Mouse (Mus musculus) testis, adult 2 months (tissue): Measurements from ENCODE around the gene Gsg1l. TPM values are rescaled to one million over a fixed set of nuclear protein-coding genes. Genes with fewer than 3 reads are reported as not detected.

Source experiments
- H3K27ac ChIP-seq: fragments of 200-500 bp; 2 replicates; pipeline ENCODE4 v1.5.1; 2012; ENCODE audit warnings: low read depth, low read length; ENCODE audit not compliant: control insufficient read depth, insufficient read depth
- H3K27me3 ChIP-seq: fragments of 200-500 bp; 2 replicates; pipeline ENCODE4 v1.6.1; 2012; ENCODE audit warnings: mild to moderate bottlenecking, low read length, moderate library complexity; ENCODE audit not compliant: control insufficient read depth, insufficient read depth
- H3K36me3 ChIP-seq: fragments of 200-500 bp; 2 replicates; pipeline ENCODE4 v1.6.1; 2012; ENCODE audit warnings: mild to moderate bottlenecking, low read length; ENCODE audit not compliant: control insufficient read depth, insufficient read depth
- H3K4me1 ChIP-seq: fragments of 200-500 bp; 2 replicates; pipeline ENCODE4 v1.6.1; 2012; ENCODE audit warnings: low read length; ENCODE audit not compliant: control insufficient read depth, insufficient read depth
- H3K4me3 ChIP-seq: fragments of 200-500 bp; 2 replicates; pipeline ENCODE4 v1.5.1; 2012; ENCODE audit warnings: low read depth, mild to moderate bottlenecking, low read length, moderate library complexity, mixed read lengths; ENCODE audit not compliant: control insufficient read depth
- CTCF ChIP-seq: fragments of 200-500 bp; IDR thresholded peaks from 2 replicates; pipeline ENCODE4 v1.5.1; 2012; ENCODE audit warnings: low read depth, mild to moderate bottlenecking, inconsistent platforms, low read length, moderate library complexity; ENCODE audit not compliant: control insufficient read depth, insufficient read depth, insufficient replicate concordance
- POLR2A ChIP-seq: fragments of 200-500 bp; IDR thresholded peaks from 2 replicates; pipeline ENCODE4 v1.6.1; 2012; ENCODE audit warnings: low read depth, mild to moderate bottlenecking, inconsistent platforms, low read length, moderate library complexity; ENCODE audit not compliant: control insufficient read depth
- polyA plus RNA-seq: library from polyadenylated mRNA; depleted of rRNA; stranded (reverse); fragments of >200 nt; gene quantifications from 2 replicates; pipeline ENCODE4 v1.2.3, GENCODE M21; 2012

Gsg1l gene
- polyA plus RNA-seq, 1 experiment: 0.52 TPM

DNA sequence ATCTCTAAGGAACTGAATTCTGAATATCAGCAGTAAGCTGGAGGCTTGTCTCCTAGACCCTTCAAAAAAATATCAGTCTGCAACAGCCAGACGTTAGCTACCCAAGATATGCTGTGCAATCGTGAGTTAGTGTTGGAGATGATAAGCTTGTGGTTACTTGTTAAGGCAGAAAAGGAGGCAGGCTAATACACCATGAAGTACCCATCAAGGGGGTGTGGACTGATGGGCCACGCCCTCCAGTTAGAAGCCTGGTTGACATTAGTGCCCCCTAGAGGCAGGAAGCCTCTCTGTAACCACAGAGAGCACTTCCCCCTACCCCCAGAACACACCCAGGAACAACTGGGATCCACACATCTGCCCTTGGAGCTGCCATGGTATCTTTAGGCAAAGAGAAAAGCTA is 39.9 kb downstream of the Gsg1l start:
- TF ChIP-seq POLR2A (no peak), CTCF (peak; percentile 12; the same call in 1 of the 2 replicates)
- Histone ChIP-seq H3K27me3 (no peaks in the 10 kb centered on the region), H3K4me3 (no peak overlapping the region), H3K36me3 (no peaks in the 10 kb centered on the region), H3K27ac (no peak overlapping the region), H3K4me1 (peaks cover 3% of the 10 kb centered on the region)

DNA sequence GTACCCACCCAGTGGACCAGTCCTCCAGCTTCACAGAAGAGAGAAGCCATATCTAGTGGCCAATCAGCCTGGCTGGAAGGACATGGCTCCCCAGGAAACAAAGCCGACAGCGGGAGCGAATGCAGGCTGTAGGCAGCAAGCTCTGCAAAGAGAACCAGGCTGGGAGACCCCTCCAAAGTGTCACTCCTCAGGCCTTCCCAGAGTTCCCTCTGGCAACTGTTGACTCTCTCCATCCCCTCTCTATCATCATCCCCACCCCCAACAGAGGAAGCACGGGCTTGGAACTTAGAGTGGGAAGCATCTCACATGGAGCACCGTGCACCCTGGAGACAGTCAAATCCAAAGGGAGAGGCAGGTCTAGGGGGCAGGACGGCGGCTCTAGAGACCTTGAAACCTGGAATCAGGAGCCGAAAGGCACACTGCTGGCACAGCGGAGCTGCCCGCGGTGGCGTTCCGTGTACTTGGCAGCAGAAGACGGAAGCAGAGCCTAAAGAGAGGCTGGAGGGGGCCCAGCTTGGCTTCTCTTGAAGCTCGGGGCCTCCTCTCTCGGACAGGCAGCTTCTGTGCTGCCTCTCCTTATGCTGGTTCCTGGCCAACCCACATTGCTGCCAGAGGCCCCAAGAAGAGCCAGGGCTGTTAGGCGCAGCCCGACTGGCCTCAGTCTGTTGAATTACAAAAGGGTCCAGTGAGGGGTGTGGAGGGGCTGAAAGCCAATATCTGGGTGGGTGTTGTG is 41.3 kb downstream of the Gsg1l start:
- Histone ChIP-seq H3K27ac (no peak overlapping the region), H3K4me1 (peaks cover 3% of the 10 kb centered on the region), H3K27me3 (no peaks in the 10 kb centered on the region), H3K4me3 (no peak overlapping the region), H3K36me3 (no peaks in the 10 kb centered on the region)
- TF ChIP-seq POLR2A (no peak), CTCF (no peak)

DNA sequence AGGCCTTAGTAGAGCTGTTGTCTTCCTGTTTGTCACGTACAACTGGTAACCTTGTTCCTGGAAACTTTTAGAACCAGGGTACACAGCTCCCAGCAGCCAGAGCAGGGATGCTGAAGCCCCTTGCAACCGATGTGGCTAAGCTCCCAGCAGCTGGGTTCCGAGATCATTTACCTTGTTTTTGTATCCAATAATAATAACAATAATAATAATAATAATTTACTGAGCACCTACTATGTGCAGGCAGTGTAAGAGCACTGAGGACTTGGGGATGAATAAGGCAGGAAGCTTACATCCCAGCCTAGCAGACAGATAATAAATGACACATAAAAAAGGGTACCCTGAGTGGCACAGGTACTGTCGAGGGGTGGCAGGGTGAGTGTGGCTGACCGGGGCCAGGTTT is 42.4 kb downstream of the Gsg1l start:
- TF ChIP-seq POLR2A (no peak), CTCF (no peak)
- H3K4me1 ChIP-seq: peaks cover 3% of the 10 kb centered on the region
- no peak overlapping the region for H3K27ac ChIP-seq
- H3K4me3 ChIP-seq: no peak overlapping the region
- H3K27me3 ChIP-seq: no peaks in the 10 kb centered on the region
- H3K36me3 ChIP-seq: no peaks in the 10 kb centered on the region

DNA sequence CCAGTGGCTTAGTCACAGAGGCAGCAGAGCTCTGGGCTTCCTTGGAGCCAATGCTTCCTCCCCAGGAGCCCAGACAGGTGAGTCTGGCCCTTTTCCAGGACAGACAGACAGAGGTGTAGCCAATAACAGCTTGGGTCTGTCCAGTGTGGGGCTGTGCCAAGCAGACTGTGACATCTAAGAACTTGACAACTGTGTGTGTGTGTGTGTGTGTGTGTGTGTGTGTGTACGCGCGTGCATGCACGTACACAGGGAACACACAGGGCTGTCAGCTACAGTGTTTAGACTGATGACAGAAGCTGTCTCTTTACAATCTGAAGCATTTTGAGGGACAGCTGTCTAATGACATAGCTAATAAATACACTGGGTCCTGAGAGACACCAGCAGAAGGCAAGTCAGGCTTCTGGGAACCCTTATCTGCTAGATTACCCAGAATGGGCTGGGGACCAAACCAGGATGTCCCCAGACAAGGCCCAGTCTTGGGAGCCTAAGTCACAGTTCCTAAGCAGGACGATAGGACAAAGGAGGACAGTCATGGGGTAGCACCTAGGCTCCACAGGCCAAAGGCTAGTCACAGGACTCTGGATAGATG is 42.9 kb downstream of the Gsg1l start:
- Histone ChIP-seq H3K4me3 (no peak overlapping the region), H3K27me3 (no peaks in the 10 kb centered on the region), H3K36me3 (no peaks in the 10 kb centered on the region), H3K4me1 (peaks cover 3% of the 10 kb centered on the region), H3K27ac (no peak overlapping the region)
- no peak for TF ChIP-seq POLR2A

DNA sequence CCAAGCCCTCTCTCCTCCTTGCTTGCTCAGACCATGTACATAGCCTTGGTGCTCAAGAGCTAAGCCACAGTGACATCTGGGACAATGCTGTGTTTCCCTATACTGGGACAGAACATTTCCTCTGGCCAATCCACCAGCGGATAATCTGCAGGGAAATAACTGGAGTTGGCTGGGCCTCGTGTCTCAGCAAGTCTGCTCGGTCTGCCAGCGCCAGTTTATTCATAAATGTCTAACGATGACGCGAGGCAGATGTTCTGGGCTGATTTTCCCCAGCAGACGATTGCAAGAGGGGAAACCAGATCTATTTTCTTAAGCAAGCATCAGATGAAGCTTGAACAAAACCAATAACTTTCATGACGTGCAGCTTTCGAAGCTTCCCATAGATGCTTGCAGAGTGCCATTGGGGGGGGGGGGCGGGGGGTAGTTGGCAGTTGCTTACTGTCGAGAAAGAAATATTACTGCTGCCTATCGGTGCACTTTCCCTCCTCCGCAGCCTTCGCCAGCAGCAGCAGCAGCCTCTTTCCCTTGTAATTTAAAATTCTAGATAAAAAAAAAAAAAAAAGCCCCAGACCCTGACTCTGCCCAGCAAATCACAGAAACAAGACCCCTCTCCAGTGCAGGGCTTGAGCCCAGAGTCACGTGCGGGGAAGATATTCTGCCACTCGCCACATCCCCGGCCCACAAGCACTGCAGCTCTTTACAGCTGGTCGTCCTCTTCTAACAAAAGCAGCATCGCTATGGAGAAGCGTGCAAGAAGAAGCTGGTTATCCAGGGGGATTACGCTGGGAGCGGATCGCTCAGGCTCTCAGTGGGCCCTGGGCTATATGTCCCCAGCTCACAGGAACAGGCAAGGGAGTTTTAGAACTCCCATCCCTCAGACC is 43.6 kb downstream of the Gsg1l start:
- Histone ChIP-seq H3K4me1 (peaks cover 3% of the 10 kb centered on the region), H3K4me3 (no peak overlapping the region), H3K27ac (no peak overlapping the region), H3K36me3 (no peaks in the 10 kb centered on the region), H3K27me3 (no peaks in the 10 kb centered on the region)
- TF ChIP-seq CTCF (no peak), POLR2A (no peak)

DNA sequence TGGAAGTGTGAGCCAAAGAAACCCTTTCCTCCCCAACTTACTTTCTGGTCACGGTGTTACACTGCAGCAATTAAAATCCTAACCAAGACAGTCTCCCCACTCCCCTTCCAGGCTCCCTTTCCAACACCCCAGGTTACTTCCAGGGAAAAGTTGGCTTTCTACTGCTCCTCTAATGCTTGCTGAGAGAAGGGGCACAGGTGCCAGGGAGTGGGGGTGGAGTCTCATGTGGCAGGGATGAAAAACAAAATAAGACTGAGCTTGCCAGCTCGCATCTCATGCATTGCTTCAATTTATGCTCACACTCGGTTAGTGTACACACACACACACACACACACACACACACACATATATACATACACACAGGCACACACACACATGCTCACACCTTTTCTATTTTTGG is 46.9 kb downstream of the Gsg1l start:
- Histone ChIP-seq H3K4me1 (no peaks in the 10 kb centered on the region), H3K27me3 (no peaks in the 10 kb centered on the region), H3K4me3 (no peak overlapping the region), H3K36me3 (no peaks in the 10 kb centered on the region), H3K27ac (no peak overlapping the region)
- TF ChIP-seq POLR2A: no peak
- TF ChIP-seq CTCF: no peak

DNA sequence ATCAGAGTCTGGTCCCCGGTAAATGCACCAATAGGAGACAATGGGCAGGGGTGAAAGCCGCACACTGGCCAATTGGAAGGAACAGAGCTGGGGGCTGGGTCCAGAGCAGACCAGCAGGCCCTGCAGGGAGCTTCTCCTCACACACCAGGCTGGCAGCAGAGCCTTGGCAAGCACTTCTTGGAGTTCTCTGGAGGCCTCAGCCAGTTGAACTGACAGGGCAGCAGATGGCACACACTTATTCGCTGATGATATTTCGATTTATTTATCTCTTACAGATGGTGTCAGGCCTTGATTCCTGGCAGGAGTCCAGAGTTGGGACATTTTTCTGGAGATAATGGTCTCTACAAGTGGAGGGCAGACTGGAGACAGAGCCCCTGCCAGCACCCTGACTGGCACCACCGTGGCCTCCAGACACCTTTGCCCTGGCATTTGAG is 49.4 kb downstream of the Gsg1l start:
- H3K27me3 ChIP-seq: no peaks in the 10 kb centered on the region
- no peaks in the 10 kb centered on the region for H3K36me3 ChIP-seq
- no peak for TF ChIP-seq POLR2A
- TF ChIP-seq CTCF: no peak
- no peak overlapping the region for H3K4me3 ChIP-seq
- H3K27ac ChIP-seq: no peak overlapping the region
- no peaks in the 10 kb centered on the region for H3K4me1 ChIP-seq
